Mouse (Mus musculus) hindbrain, embryonic 11.5 days (tissue): ENCODE measurements around the gene Eva1c. TPM values are rescaled to one million over a fixed set of nuclear protein-coding genes. Genes with fewer than 3 reads are reported as not detected.

Source experiments
- ATAC-seq: fragments of 200-750 bp; cut with Nextera tagmentation; 2 replicates; pipeline ENCODE4 v1.8.0; 2017; ENCODE audit warnings: mild to moderate bottlenecking, moderate TSS enrichment, moderate library complexity; ENCODE audit not compliant: low FRiP score
- DNase-seq: peaks from one replicate; pipeline ENCODE4 v3.0.0-alpha.2; 2015; ENCODE audit warnings: low spot score
- H3K27ac ChIP-seq: fragments of 300-500 bp; sonication (generic); 2 replicates; pipeline ENCODE4 v1.5.1; 2014; ENCODE audit warnings: mild to moderate bottlenecking, low read depth, low read length
- H3K27me3 ChIP-seq: fragments of 300-500 bp; sonication (generic); 2 replicates; pipeline ENCODE4 v1.6.1; 2014; ENCODE audit warnings: mild to moderate bottlenecking, low read length, moderate library complexity, mixed read lengths; ENCODE audit not compliant: control insufficient read depth, insufficient read depth
- H3K36me3 ChIP-seq: fragments of 300-500 bp; sonication (generic); 2 replicates; pipeline ENCODE4 v1.6.1; 2014; ENCODE audit warnings: mild to moderate bottlenecking, low read length, moderate library complexity, mixed read lengths; ENCODE audit not compliant: control insufficient read depth, insufficient read depth
- H3K4me1 ChIP-seq: fragments of 300-500 bp; sonication (generic); replicated peaks from 2 replicates; pipeline ENCODE4 v1.6.1; 2014; ENCODE audit warnings: low read length, mixed read lengths; ENCODE audit not compliant: control insufficient read depth, insufficient read depth
- H3K4me2 ChIP-seq: fragments of 300-500 bp; sonication (generic); replicated peaks from 2 replicates; pipeline ENCODE4 v1.6.1; 2014; ENCODE audit warnings: mild to moderate bottlenecking, low read depth, low read length
- H3K4me3 ChIP-seq: fragments of 300-500 bp; sonication (generic); 2 replicates; pipeline ENCODE4 v1.5.1; 2014; ENCODE audit warnings: low read depth, low read length
- H3K9ac ChIP-seq: fragments of 300-500 bp; sonication (generic); 2 replicates; pipeline ENCODE4 v1.6.1; 2014; ENCODE audit warnings: low read depth, low read length
- H3K9me3 ChIP-seq: fragments of 300-500 bp; sonication (generic); 2 replicates; pipeline ENCODE4 v1.6.1; 2016; ENCODE audit warnings: low read length; ENCODE audit not compliant: control insufficient read depth
- WGBS: fragments of 180-500 bp; shearing (Covaris S2); extraction: QIAGEN DNeasy Blood & Tissue Kit; methylation state at CpG from one replicate; pipeline ENCODE4 v1.1.7; 2014; 5-methylcytosine and 5-hydroxymethylcytosine counted together
- polyA plus RNA-seq: library from polyadenylated mRNA; unstranded; fragments of >200 nt; fragmentation: Nextera tagmentation; extraction: Ambion mirVana; gene quantifications from 2 replicates; pipeline ENCODE4 v1.2.1, GENCODE M21; 2014

The Eva1c gene
- polyA plus RNA-seq, 1 experiment from 2014 or later, result 1.9 TPM

GRCm38 (mm10) chr16:90829894-90830685, 3.6 kb downstream of the Eva1c start:
- Histone ChIP-seq H3K36me3 (no peaks in the 10 kb centered on the region), H3K4me1 (peaks cover 15% of the 10 kb centered on the region), H3K27me3 (peaks cover 25% of the 10 kb centered on the region), H3K4me3 (peak overlapping the region; percentile 50), H3K9ac (peak overlapping the region; percentile 50), H3K27ac (no peak overlapping the region), H3K4me2 (peak overlapping the region; percentile 97), H3K9me3 (no peaks in the 10 kb centered on the region)
- DNase-seq, result peak; percentile 77
- under 1% methylated on average over 41 of the region's 45 CpGs for WGBS
- ATAC-seq, result peak; percentile 68

- peak overlapping the region; percentile 97 for H3K4me2 ChIP-seq
- peaks cover 25% of the 10 kb centered on the region for H3K27me3 ChIP-seq
- H3K27ac ChIP-seq, result no peak overlapping the region
- peaks cover 15% of the 10 kb centered on the region for H3K4me1 ChIP-seq
- peak overlapping the region; percentile 50 for H3K9ac ChIP-seq
- no peaks in the 10 kb centered on the region for H3K36me3 ChIP-seq
- H3K9me3 ChIP-seq, result no peaks in the 10 kb centered on the region
- under 1% methylated on average over 66 of the region's 67 CpGs for WGBS
- peak overlapping the region; percentile 50 for H3K4me3 ChIP-seq
- peak; percentile 76 for DNase-seq
- peak; percentile 62 for ATAC-seq
Observed at GRCm38 (mm10) chr16:90830686-90831439, 4.3 kb downstream of the Eva1c start.

GRCm38 (mm10) chr16:90831676-90832075, 5.2 kb downstream of the Eva1c start:
- Histone ChIP-seq H3K4me1 (peaks cover 15% of the 10 kb centered on the region), H3K27ac (no peak overlapping the region), H3K4me3 (peak overlapping the region; percentile 4; the same call in 1 of the 2 replicates), H3K27me3 (peaks cover 25% of the 10 kb centered on the region), H3K9me3 (no peaks in the 10 kb centered on the region), H3K9ac (no peak overlapping the region), H3K4me2 (no peak overlapping the region), H3K36me3 (no peaks in the 10 kb centered on the region)
- DNase-seq (no peak), ATAC-seq (no peak)
- 17% methylated on average over 15 of the region's 15 CpGs for WGBS

- Histone ChIP-seq H3K4me2 (no peak overlapping the region), H3K27me3 (peaks cover 25% of the 10 kb centered on the region)
Observed at GRCm38 (mm10) chr16:90832495-90832894, 6.0 kb downstream of the Eva1c start.

GRCm38 (mm10) chr16:90833041-90833791, 6.7 kb downstream of the Eva1c start:
- no peak for DNase-seq
- Histone ChIP-seq H3K4me2 (0 out of 2 replicates have a peak overlapping the region, but pooled peaks have one; percentile 3), H3K9ac (no peak overlapping the region), H3K27ac (no peak overlapping the region), H3K9me3 (no peaks in the 10 kb centered on the region), H3K36me3 (no peaks in the 10 kb centered on the region), H3K27me3 (peaks cover 25% of the 10 kb centered on the region), H3K4me3 (no peak overlapping the region), H3K4me1 (peaks cover 15% of the 10 kb centered on the region)
- 17% methylated on average over 9 of the region's 9 CpGs for WGBS
- no peak for ATAC-seq

More at GRCm38 (mm10) chr16:90832495-90832894, 6.0 kb downstream of the Eva1c start:
- Histone ChIP-seq H3K36me3 (no peaks in the 10 kb centered on the region), H3K9me3 (no peaks in the 10 kb centered on the region), H3K4me1 (peaks cover 15% of the 10 kb centered on the region), H3K27ac (no peak overlapping the region), H3K9ac (no peak overlapping the region), H3K4me3 (no peak overlapping the region)
- 44% methylated on average over 6 of the region's 6 CpGs for WGBS
- ATAC-seq (no peak), DNase-seq (no peak)

- Histone ChIP-seq H3K9me3 (no peaks in the 10 kb centered on the region), H3K4me3 (no peak overlapping the region), H3K27ac (no peak overlapping the region), H3K4me2 (no peak overlapping the region), H3K9ac (no peak overlapping the region), H3K4me1 (peaks cover 12% of the 10 kb centered on the region), H3K36me3 (no peaks in the 10 kb centered on the region), H3K27me3 (no peaks in the 10 kb centered on the region; the same call in 1 of the 2 replicates)
- DNase-seq (no peak), ATAC-seq (no peak)
- WGBS, result 67% methylated on average over 8 of the region's 8 CpGs
Observed at GRCm38 (mm10) chr16:90837431-90837830, 10.9 kb downstream of the Eva1c start.

GRCm38 (mm10) chr16:90842164-90842563, 15.6 kb downstream of the Eva1c start:
- H3K36me3 ChIP-seq, result no peaks in the 10 kb centered on the region
- WGBS, result 44% methylated on average over 9 of the region's 9 CpGs
- H3K4me1 ChIP-seq, result peaks cover 8% of the 10 kb centered on the region; the same call in 1 of the 2 replicates
- no peak overlapping the region for H3K4me2 ChIP-seq
- 0 out of 2 replicates have a peak, but pooled peaks cover 2% of the 10 kb centered on the region for H3K27me3 ChIP-seq
- DNase-seq, result peak; percentile 48
- no peak overlapping the region for H3K9ac ChIP-seq
- ATAC-seq, result peak; percentile 31; the same call in 1 of the 2 replicates
- H3K4me3 ChIP-seq, result no peak overlapping the region
- H3K27ac ChIP-seq, result peak overlapping the region; percentile 36; the same call in 1 of the 2 replicates
- no peaks in the 10 kb centered on the region for H3K9me3 ChIP-seq

DNA sequence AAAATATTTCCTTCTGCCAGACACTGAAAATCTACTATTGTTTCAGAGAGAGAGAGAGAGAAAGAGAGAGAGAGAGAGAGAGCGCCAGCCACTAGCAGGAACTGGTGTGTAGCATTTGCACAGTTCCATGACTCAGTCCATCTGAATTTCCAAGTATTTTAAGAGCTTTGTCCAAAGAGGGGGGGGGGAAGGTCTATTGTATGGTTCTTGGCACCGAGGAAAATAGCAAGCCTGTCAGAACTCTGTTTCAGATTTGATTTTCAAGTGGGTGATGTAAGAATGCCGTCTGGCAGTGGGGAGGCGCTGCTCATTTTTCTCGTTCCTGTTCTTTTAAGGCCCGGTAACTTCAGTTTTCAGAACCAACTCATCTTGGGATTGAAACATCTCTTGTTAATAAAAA, 18.5 kb downstream of the Eva1c start:
- no peak overlapping the region for H3K4me2 ChIP-seq
- H3K9me3 ChIP-seq, result no peaks in the 10 kb centered on the region
- H3K27me3 ChIP-seq, result 0 out of 2 replicates have a peak, but pooled peaks cover 2% of the 10 kb centered on the region
- peaks cover 8% of the 10 kb centered on the region; the same call in 1 of the 2 replicates for H3K4me1 ChIP-seq
- DNase-seq, result no peak
- no peak overlapping the region for H3K4me3 ChIP-seq
- H3K27ac ChIP-seq, result no peak overlapping the region
- ATAC-seq, result no peak
- 78% methylated on average over 6 of the region's 6 CpGs for WGBS
- no peak overlapping the region for H3K9ac ChIP-seq
- no peaks in the 10 kb centered on the region for H3K36me3 ChIP-seq
